Mouse (Mus musculus): ENCODE results near the gene Hbb-bh2.
"Not testable (repeated sequence)": the region's sequence is repeated elsewhere in the genome, so short reads cannot be mapped to it uniquely, and the experiment has no call there.

DNA sequence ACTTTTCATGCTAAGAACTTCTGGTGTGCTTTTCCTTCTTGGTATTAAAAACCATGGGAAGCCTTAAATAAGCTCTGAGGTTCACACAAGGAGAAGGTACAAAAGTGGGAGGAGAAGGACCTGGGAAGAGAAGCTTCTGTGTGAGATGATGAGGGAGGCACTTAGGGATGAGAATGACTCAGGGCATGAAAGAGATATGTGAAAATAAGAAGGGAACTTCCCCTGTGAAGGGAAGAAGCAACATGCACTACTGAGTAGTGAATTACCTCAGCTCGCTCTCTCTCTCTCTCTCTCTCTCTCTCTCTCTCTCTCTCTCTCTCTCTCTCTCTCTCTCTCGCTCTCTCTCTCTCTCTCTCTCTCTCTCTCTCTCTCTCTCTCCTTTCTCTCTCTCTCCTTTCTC, 25.2 kb downstream of the Hbb-bh2 start:
- TF ChIP-seq CTCF (IDR thresholded peaks at IDR 0.05; ENCODE audit: extremely low read depth, insufficient read depth, insufficient read length, insufficient replicate concordance); POLR2A (IDR thresholded peaks at IDR 0.05; ENCODE audit: low read depth, low read length): not testable (repeated sequence)
